Mouse (Mus musculus) spleen, adult 2 months (tissue): ENCODE data around the gene Ufsp1.

ENCODE experiments used
- CTCF ChIP-seq: fragments of 200-500 bp; IDR thresholded peaks from 2 replicates; pipeline ENCODE4 v1.5.1; 2011; ENCODE audit warnings: mild to moderate bottlenecking, inconsistent platforms; ENCODE audit not compliant: insufficient read depth, insufficient read length, insufficient replicate concordance; ENCODE audit errors: extremely low read depth
- POLR2A ChIP-seq: fragments of 200-500 bp; IDR thresholded peaks from 2 replicates; pipeline ENCODE4 v1.6.1; 2011; ENCODE audit warnings: low read depth, low read length, inconsistent platforms

DNA sequence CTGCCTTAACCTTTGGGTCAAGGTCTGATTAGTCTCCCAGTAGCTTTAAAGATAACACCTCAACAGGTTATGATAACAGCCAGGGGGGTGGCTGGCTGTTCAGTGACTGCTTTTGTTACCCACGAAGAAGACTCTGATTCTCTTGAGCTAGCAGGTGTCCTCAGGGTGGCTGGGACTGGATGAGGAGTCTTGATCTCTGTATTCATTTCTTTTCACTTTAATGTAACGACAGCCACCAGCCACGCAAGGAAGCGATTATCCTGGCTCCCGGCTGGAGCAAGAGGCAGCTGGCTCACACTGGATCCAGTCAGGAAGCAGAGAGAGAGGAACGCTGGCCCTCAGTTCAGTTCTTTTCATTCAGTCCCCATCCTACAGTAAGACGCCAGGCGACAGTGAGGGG is 42.8 kb downstream of the Ufsp1 start:
- TF ChIP-seq POLR2A = no peak
- no peak for TF ChIP-seq CTCF
